Mouse (Mus musculus) bone marrow macrophage, adult 2 months (primary cell): ENCODE measurements around the gene Mfsd6l.

Experiments
- CTCF ChIP-seq: IDR thresholded peaks from 2 replicates; pipeline ENCODE4 v1.5.1; 2012; ENCODE audit warnings: low read depth, mild to moderate bottlenecking, low read length, moderate library complexity
- POLR2A ChIP-seq: IDR thresholded peaks from 2 replicates; pipeline ENCODE4 v1.6.1; 2012; ENCODE audit warnings: mild to moderate bottlenecking, low read depth, low read length, borderline replicate concordance

GRCm38 (mm10) chr11:68602200-68602931 lies 46.4 kb downstream of the Mfsd6l start:
- no peak for TF ChIP-seq CTCF
- no peak for TF ChIP-seq POLR2A
